Mouse (Mus musculus): ENCODE measurements around the gene Krit1.
"Not testable (repeated sequence)": the region's sequence is repeated elsewhere in the genome, so short reads cannot be mapped to it uniquely, and the experiment has no call there.

Gene Krit1

GRCm38 (mm10) chr5:3889201-3889600, 86.2 kb downstream of the Krit1 start:
- DNase-seq: no peak

- DNase-seq: peak; percentile 65 to 66
Observed at GRCm38 (mm10) chr5:3893459-3894293, 90.7 kb downstream of the Krit1 start, which contains the start of gene Mterf1a. Mterf1a (minus strand) TSS chr5:3893933.

- DNase-seq: not testable (repeated sequence)
Observed at GRCm38 (mm10) chr5:3894294-3894619, 91.3 kb downstream of the Krit1 start.
